Mouse (Mus musculus): ENCODE data around the gene Cdh10. TPM values are rescaled to one million over a fixed set of nuclear protein-coding genes. Genes with fewer than 3 reads are reported as not detected.

Gene Cdh10
- 31.1 and 32.9 TPM in 2 replicates for polyA plus RNA-seq (2012; rRNA removed)

DNA sequence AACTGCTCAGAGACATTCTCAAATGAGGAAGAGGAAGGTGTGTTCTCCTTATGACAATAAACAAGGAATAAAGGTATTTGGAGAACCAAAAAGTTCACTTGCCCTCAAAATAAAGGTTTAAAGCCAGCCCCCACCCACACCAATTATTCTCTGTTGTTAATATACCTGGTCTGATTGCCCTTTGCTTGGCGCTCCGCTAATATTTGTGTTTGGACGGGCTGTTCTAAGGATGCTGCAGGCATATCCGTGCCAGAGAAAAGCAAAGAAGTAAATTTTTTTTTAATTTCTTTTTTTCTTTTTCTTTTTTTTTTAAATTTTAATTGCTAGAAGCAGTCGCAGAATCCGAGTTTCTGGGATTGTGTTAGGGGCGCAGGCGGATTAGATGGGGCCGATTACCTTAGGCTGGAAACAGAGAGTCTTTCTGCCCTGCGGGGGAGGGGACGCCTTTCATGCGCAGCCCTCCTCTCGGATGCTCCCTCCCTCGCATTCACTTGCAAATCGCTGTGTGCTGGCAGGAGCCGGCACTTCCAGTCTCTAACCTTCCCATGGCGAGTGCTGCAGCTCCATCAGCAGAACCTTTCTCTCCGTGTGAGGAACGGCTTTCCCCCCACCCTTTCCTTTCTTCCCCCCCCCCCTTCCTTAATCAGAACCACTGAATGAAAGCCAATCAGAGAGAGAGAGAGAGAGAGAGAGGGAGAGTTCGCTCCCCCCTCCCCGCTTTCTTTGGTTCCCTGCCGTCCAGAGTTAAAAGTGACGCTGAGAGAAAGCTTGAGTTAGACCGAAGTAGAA is at the start of gene Cdh10:
Gene Cdh10, plus strand, starts transcription at position 763 of the 789 bp plus-strand sequence.

Measured in central nervous system, embryonic 18 days (tissue).